Mouse (Mus musculus) forebrain, embryonic 12.5 days (tissue): ENCODE measurements around the gene Ano9. TPM values are rescaled to one million over a fixed set of nuclear protein-coding genes. Genes with fewer than 3 reads are reported as not detected.

Experiments
- ATAC-seq: fragments of 200-750 bp; cut with Nextera tagmentation; 2 replicates; pipeline ENCODE4 v1.8.0; 2017; ENCODE audit warnings: moderate TSS enrichment; ENCODE audit not compliant: low FRiP score
- H3K27ac ChIP-seq: fragments of 300-500 bp; sonication (generic); 2 replicates; pipeline ENCODE4 v1.5.1; 2016; ENCODE audit warnings: mild to moderate bottlenecking
- H3K27me3 ChIP-seq: fragments of 300-500 bp; sonication (generic); 2 replicates; pipeline ENCODE4 v1.6.1; 2016; ENCODE audit warnings: mild to moderate bottlenecking
- H3K36me3 ChIP-seq: fragments of 300-500 bp; sonication (generic); replicated peaks from 2 replicates; pipeline ENCODE4 v1.6.1; 2016; ENCODE audit warnings: mild to moderate bottlenecking
- H3K4me1 ChIP-seq: fragments of 300-500 bp; sonication (generic); 2 replicates; pipeline ENCODE4 v1.6.1; 2016
- H3K4me2 ChIP-seq: fragments of 300-500 bp; sonication (generic); 2 replicates; pipeline ENCODE4 v1.6.1; 2016; ENCODE audit warnings: mild to moderate bottlenecking, moderate library complexity
- H3K4me3 ChIP-seq: fragments of 300-500 bp; sonication (generic); replicated peaks from 2 replicates; pipeline ENCODE4 v1.5.1; 2016; ENCODE audit warnings: mild to moderate bottlenecking
- H3K9ac ChIP-seq: fragments of 300-500 bp; sonication (generic); 2 replicates; pipeline ENCODE4 v1.6.1; 2016; ENCODE audit warnings: mild to moderate bottlenecking
- H3K9me3 ChIP-seq: fragments of 300-500 bp; sonication (generic); 2 replicates; pipeline ENCODE4 v1.6.1; 2016
- WGBS: fragments of 180-500 bp; shearing (Covaris S2); methylation state at CpG from one replicate; pipeline ENCODE4 v1.1.7; 2016; 5-methylcytosine and 5-hydroxymethylcytosine counted together
- polyA plus RNA-seq: library from polyadenylated mRNA; unstranded; fragments of >200 nt; fragmentation: Nextera tagmentation; extraction: Ambion mirVana; gene quantifications from 2 replicates; pipeline ENCODE4 v1.2.1, GENCODE M21; 2016

Gene Ano9
- polyA plus RNA-seq, 1 experiment from 2014 or later: 0.37 TPM

- Histone ChIP-seq H3K36me3 (0 out of 2 replicates have a peak, but pooled peaks cover 2% of the 10 kb centered on the region), H3K4me3 (no peak overlapping the region), H3K27ac (no peak overlapping the region), H3K4me1 (peaks cover 23% of the 10 kb centered on the region), H3K9me3 (no peaks in the 10 kb centered on the region), H3K4me2 (no peak overlapping the region), H3K27me3 (no peaks in the 10 kb centered on the region), H3K9ac (no peak overlapping the region)
- no peak for ATAC-seq
- 88% methylated on average over 1 of the region's 1 CpGs for WGBS
Measured at GRCm38 (mm10) chr7:141057541-141057940, 60.1 kb downstream of the Ano9 start.

- H3K4me3 ChIP-seq: no peak overlapping the region
- 0 out of 2 replicates have a peak, but pooled peaks cover 2% of the 10 kb centered on the region for H3K36me3 ChIP-seq
- H3K27me3 ChIP-seq: no peaks in the 10 kb centered on the region
- H3K27ac ChIP-seq: no peak overlapping the region
- H3K4me2 ChIP-seq: no peak overlapping the region
- no peak overlapping the region for H3K9ac ChIP-seq
- H3K4me1 ChIP-seq: peaks cover 17% of the 10 kb centered on the region
- WGBS: 95% methylated on average over 6 of the region's 6 CpGs
- H3K9me3 ChIP-seq: no peaks in the 10 kb centered on the region
- no peak for ATAC-seq
Measured at GRCm38 (mm10) chr7:141056976-141057375, 60.6 kb downstream of the Ano9 start.

- ATAC-seq: no peak
- no peak overlapping the region for H3K4me3 ChIP-seq
- H3K9ac ChIP-seq: no peak overlapping the region
- 0 out of 2 replicates have a peak, but pooled peaks cover 2% of the 10 kb centered on the region for H3K36me3 ChIP-seq
- H3K4me2 ChIP-seq: no peak overlapping the region
- WGBS: 83% methylated on average over 4 of the region's 4 CpGs
- no peaks in the 10 kb centered on the region for H3K27me3 ChIP-seq
- H3K4me1 ChIP-seq: peaks cover 11% of the 10 kb centered on the region
- no peak overlapping the region for H3K27ac ChIP-seq
- no peaks in the 10 kb centered on the region for H3K9me3 ChIP-seq
Measured at GRCm38 (mm10) chr7:141055785-141056184, 61.8 kb downstream of the Ano9 start.

GRCm38 (mm10) chr7:141052421-141052820 is 65.2 kb downstream of the Ano9 start:
- no peak overlapping the region for H3K4me3 ChIP-seq
- H3K4me2 ChIP-seq: no peak overlapping the region
- WGBS: 85% methylated on average over 2 of the region's 2 CpGs
- H3K4me1 ChIP-seq: peaks cover 12% of the 10 kb centered on the region
- no peaks in the 10 kb centered on the region for H3K9me3 ChIP-seq
- no peak for ATAC-seq
- H3K27ac ChIP-seq: no peak overlapping the region
- H3K9ac ChIP-seq: no peak overlapping the region
- H3K27me3 ChIP-seq: no peaks in the 10 kb centered on the region
- H3K36me3 ChIP-seq: 0 out of 2 replicates have a peak, but pooled peaks cover 2% of the 10 kb centered on the region

- Histone ChIP-seq H3K27ac (no peak overlapping the region), H3K9ac (no peak overlapping the region), H3K27me3 (peaks cover 4% of the 10 kb centered on the region; the same call in 1 of the 2 replicates), H3K4me3 (no peak overlapping the region), H3K9me3 (no peaks in the 10 kb centered on the region), H3K4me1 (peaks cover 16% of the 10 kb centered on the region), H3K36me3 (0 out of 2 replicates have a peak, but pooled peaks cover 2% of the 10 kb centered on the region), H3K4me2 (no peak overlapping the region)
- no peak for ATAC-seq
- WGBS: 86% methylated on average over 4 of the region's 4 CpGs
Measured at GRCm38 (mm10) chr7:141052016-141052415, 65.6 kb downstream of the Ano9 start.

Other genes starting within 250 kb of the Ano9 start
- gene Psmd13, start 235.8 kb downstream of the Ano9 start, polyA plus RNA-seq: 307 and 318 TPM in 2 replicates
- gene Sirt3, start 235.5 kb downstream of the Ano9 start, polyA plus RNA-seq: 24.7 and 26.1 TPM in 2 replicates
- not detected in 2 replicates for gene Cox8b, start 217.4 kb downstream of the Ano9 start, polyA plus RNA-seq
- 0.13 and 0.17 TPM in 2 replicates for gene Nlrp6, start 196.9 kb downstream of the Ano9 start, polyA plus RNA-seq
- 12.7 and 12.9 TPM in 2 replicates for gene Pgghg, start 176.4 kb downstream of the Ano9 start, polyA plus RNA-seq
- gene Ifitm5, start 167.5 kb downstream of the Ano9 start, polyA plus RNA-seq: 0.78 and 1.4 TPM in 2 replicates
- gene Gm45717, start 161.9 kb downstream of the Ano9 start, polyA plus RNA-seq: not detected in 2 replicates
- gene Ifitm2, start 161.8 kb downstream of the Ano9 start, polyA plus RNA-seq: 178 and 217 TPM in 2 replicates
- 5.8 and 6.2 TPM in 2 replicates for gene Ifitm1, start 150.6 kb downstream of the Ano9 start, polyA plus RNA-seq
- 11.6 and 13.0 TPM in 2 replicates for gene Ifitm3, start 107.0 kb downstream of the Ano9 start, polyA plus RNA-seq
- not detected in 2 replicates for gene Ifitm6, start 99.9 kb downstream of the Ano9 start, polyA plus RNA-seq
- gene Gm17387, start 88.7 kb downstream of the Ano9 start, polyA plus RNA-seq: not detected in 2 replicates
- gene B4galnt4, start 56.7 kb downstream of the Ano9 start, polyA plus RNA-seq: 40.7 and 43.6 TPM in 2 replicates
- gene Pkp3, start 39.6 kb downstream of the Ano9 start, polyA plus RNA-seq: 1.3 and 1.5 TPM in 2 replicates
- 1.3 and 1.5 TPM in 2 replicates for gene Sigirr, start 17.2 kb downstream of the Ano9 start, polyA plus RNA-seq
- gene Ptdss2, start 4.6 kb upstream of the Ano9 start, polyA plus RNA-seq: 63.5 and 64.9 TPM in 2 replicates
- 47.2 and 49.7 TPM in 2 replicates for gene Rnh1, start 55.1 kb upstream of the Ano9 start, polyA plus RNA-seq
- gene Hras, start 76.2 kb upstream of the Ano9 start, polyA plus RNA-seq: 79.1 and 89.4 TPM in 2 replicates
- gene Lrrc56, start 76.4 kb upstream of the Ano9 start, polyA plus RNA-seq: 14.2 and 16.0 TPM in 2 replicates
- gene Lmntd2, start 96.3 kb upstream of the Ano9 start, polyA plus RNA-seq: 3.3 and 3.7 TPM in 2 replicates
- gene Rassf7, start 98.1 kb upstream of the Ano9 start, polyA plus RNA-seq: 35.4 and 38.5 TPM in 2 replicates
- gene Phrf1, start 111.0 kb upstream of the Ano9 start, polyA plus RNA-seq: 106 and 107 TPM in 2 replicates
- 0.69 and 0.83 TPM in 2 replicates for gene Irf7, start 148.7 kb upstream of the Ano9 start, polyA plus RNA-seq
- gene Cdhr5, start 159.0 kb upstream of the Ano9 start, polyA plus RNA-seq: not detected in 2 replicates
- gene Sct, start 161.3 kb upstream of the Ano9 start, polyA plus RNA-seq: 0.70 TPM in 1 of 2 replicates, not detected in the other
- gene Drd4, start 174.2 kb upstream of the Ano9 start, polyA plus RNA-seq: 0.38 and 0.60 TPM in 2 replicates
- gene Deaf1, start 209.9 kb upstream of the Ano9 start, polyA plus RNA-seq: 74.0 and 78.4 TPM in 2 replicates
- gene Tmem80, start 209.9 kb upstream of the Ano9 start, polyA plus RNA-seq: 59.9 and 63.6 TPM in 2 replicates
- gene Eps8l2, start 221.1 kb upstream of the Ano9 start, polyA plus RNA-seq: 1.2 and 1.7 TPM in 2 replicates